Mouse (Mus musculus) layer of hippocampus, adult 2 months (tissue): ENCODE data around the gene Zfp961. TPM values are rescaled to one million over a fixed set of nuclear protein-coding genes. Genes with fewer than 3 reads are reported as not detected.
"Not testable (repeated sequence)": the region's sequence is repeated elsewhere in the genome, so short reads cannot be mapped to it uniquely, and the experiment has no call there.

Experiments used
- DNase-seq, 2 experiments: peaks; one replicate each; pipeline ENCODE4 v3.0.0; 2022; ENCODE audit warnings: low spot score in 2 of 2
- H3K27ac ChIP-seq: fragments of 200-600 bp; 2 replicates; pipeline ENCODE4 v1.8.1; 2022
- H3K4me3 ChIP-seq: fragments of 200-600 bp; 2 replicates; pipeline ENCODE4 v1.8.1; 2022; ENCODE audit warnings: mild to moderate bottlenecking
- CTCF ChIP-seq: fragments of 200-600 bp; conservative IDR thresholded peaks from 2 replicates; pipeline ENCODE4 v1.8.1; 2022; ENCODE audit warnings: antibody characterized with exemption, mild to moderate bottlenecking, moderate library complexity
- long read RNA-seq, 2 experiments: library from polyadenylated mRNA; stranded (forward); transcript quantifications; one replicate each; pipeline ENCODE4 v2.0.0; 2021; ENCODE audit warnings: borderline mapping rate in 2 of 2
- total RNA-seq, 2 experiments: library from RNA; stranded (reverse); gene quantifications; 2 replicates each; pipeline ENCODE4 v1.2.3; 2021

Zfp961 gene
- 10 to 100 TPM; 17.8 to 18.9 TPM for total RNA-seq
- long read RNA-seq, experiment 1, partial matches to known transcripts = 0 of 6 reads
- long read RNA-seq, experiment 1, other reads (novel, unspliced or antisense) = 0 of 6 reads
- long read RNA-seq, experiment 2, partial matches to known transcripts = 1 of 7 reads
- long read RNA-seq, experiment 2, other reads (novel, unspliced or antisense) = 0 of 7 reads

GRCm38 (mm10) chr8:71950482-71951221 is at the start of gene Zfp961:
Gene Zfp961 (plus strand): TSS chr8:71951038.
- TF ChIP-seq CTCF = no peak

GRCm38 (mm10) chr8:71903084-71903483 is 47.8 kb upstream of the Zfp961 start:
- not testable (repeated sequence) for H3K27ac ChIP-seq, DNase-seq, H3K4me3 ChIP-seq

More at GRCm38 (mm10) chr8:71950482-71951221, at the start of gene Zfp961:
- Histone ChIP-seq H3K4me3 (peak within 1 kb of the TSS; percentile 84), H3K27ac (peak within 1 kb of the TSS; percentile 94)
- DNase-seq = peak; percentile 96 to 97

- Histone ChIP-seq H3K27ac (no peak overlapping the region), H3K4me3 (no peak overlapping the region)
- no peak for DNase-seq
- no peak for TF ChIP-seq CTCF
Measured at GRCm38 (mm10) chr8:71906809-71907208, 44.0 kb upstream of the Zfp961 start.

- Histone ChIP-seq H3K4me3 (peak overlapping the region; percentile 87), H3K27ac (peak overlapping the region; percentile 100)
- TF ChIP-seq CTCF = no peak
- DNase-seq = no peak
Measured at GRCm38 (mm10) chr8:71907798-71908257, 43.0 kb upstream of the Zfp961 start.

- TF ChIP-seq CTCF = peak; percentile 72
Measured at GRCm38 (mm10) chr8:71908309-71909261, 42.3 kb upstream of the Zfp961 start, which contains the start of the genes Zfp882 and Zfp617. Gene Zfp882 (plus strand): TSS chr8:71908608. Gene Zfp617 (plus strand): TSS chr8:71908635.

GRCm38 (mm10) chr8:71912286-71912685 is 38.6 kb upstream of the Zfp961 start:
- Histone ChIP-seq H3K4me3 (no peak overlapping the region), H3K27ac (no peak overlapping the region)
- DNase-seq = no peak
- no peak for TF ChIP-seq CTCF

More at GRCm38 (mm10) chr8:71908309-71909261, 42.3 kb upstream of the Zfp961 start, which contains the start of the genes Zfp882 and Zfp617:
- peak; percentile 82 to 89 for DNase-seq
- Histone ChIP-seq H3K4me3 (peak within 1 kb of the TSS; percentile 87), H3K27ac (peak within 1 kb of the TSS; percentile 100)

- no peak for TF ChIP-seq CTCF
- peak; percentile 93 to 95 for DNase-seq
- Histone ChIP-seq H3K27ac (peak overlapping the region; percentile 95), H3K4me3 (peak overlapping the region; percentile 81)
Measured at GRCm38 (mm10) chr8:71922567-71923401, 28.1 kb upstream of the Zfp961 start.

GRCm38 (mm10) chr8:71925791-71926190 is 25.0 kb upstream of the Zfp961 start:
- no peak for TF ChIP-seq CTCF
- DNase-seq = no peak

GRCm38 (mm10) chr8:71926551-71926950 is 24.3 kb upstream of the Zfp961 start:
- no peak for DNase-seq
- TF ChIP-seq CTCF = no peak
- H3K27ac ChIP-seq = no peak overlapping the region
- no peak overlapping the region for H3K4me3 ChIP-seq

More at GRCm38 (mm10) chr8:71925791-71926190, 25.0 kb upstream of the Zfp961 start:
- Histone ChIP-seq H3K4me3 (no peak overlapping the region), H3K27ac (no peak overlapping the region)

- H3K4me3 ChIP-seq = no peak overlapping the region
- H3K27ac ChIP-seq = no peak overlapping the region
- peak in 1 of 2 experiments; percentile 43 for DNase-seq
- TF ChIP-seq CTCF = no peak
Measured at GRCm38 (mm10) chr8:71927779-71928178, 23.1 kb upstream of the Zfp961 start.

- not testable (repeated sequence) for H3K27ac ChIP-seq, H3K4me3 ChIP-seq, DNase-seq
Measured at GRCm38 (mm10) chr8:71938037-71938436, 12.8 kb upstream of the Zfp961 start.
